Mouse (Mus musculus): ENCODE results near the gene Shcbp1l.

- TF ChIP-seq GATA1 (IDR thresholded peaks at IDR 0.05; ENCODE audit: low read length) (no peak), TAL1 (IDR thresholded peaks at IDR 0.05; ENCODE audit: low read length) (no peak)
These were observed 31.2 kb downstream of the Shcbp1l start for GRCm38 (mm10) chr1:153456137-153456536.
